Comparison of ENCODE assay signal across 25 mouse cellular contexts in the genomic region with DNA sequence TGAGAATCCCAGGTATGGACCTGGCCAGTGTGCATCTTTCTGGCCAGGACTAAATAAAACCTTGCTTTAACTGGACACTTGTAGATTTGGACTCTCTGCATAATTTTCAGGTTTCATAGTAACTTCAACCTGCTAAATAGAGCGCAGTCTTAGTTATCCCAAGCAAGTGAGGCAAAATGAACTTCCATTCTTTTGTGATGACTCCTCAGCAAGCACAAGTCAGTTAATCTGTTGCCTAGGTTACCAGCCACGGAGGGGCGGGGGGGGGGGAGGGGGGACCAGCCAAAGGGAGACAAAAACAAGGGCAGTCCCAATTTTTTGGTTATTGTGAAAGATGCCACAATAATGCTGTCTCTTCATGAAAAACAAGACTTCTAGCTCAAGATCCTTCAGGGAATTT. TPM values are rescaled to one million over a fixed set of nuclear protein-coding genes. Genes with fewer than 3 reads are reported as not detected.
DNase-seq lines count a peak whose midpoint lies in the region; ATAC-seq and TF ChIP-seq lines count a peak whose summit lies in the region.
"Had no signal": no experiment of that assay in that cellular context is flagged by ENCODE, and none has a peak within 500 bp of the region (broad histone marks: within the 10 kb centered on the region; RNA-seq: fewer than 3 reads in every experiment).

No protein-coding gene starts in this region.

- no peaks in the 10 kb centered on the region for H3K9me3 ChIP-seq in neural tube, embryonic 11.5 days (ENCODE audit: control insufficient read depth, low read length)
- no peaks in the 10 kb centered on the region for H3K9me3 ChIP-seq in liver, embryonic 11.5 days (ENCODE audit: control insufficient read depth, low read length)
- H3K9me3 ChIP-seq: hindbrain, embryonic 15.5 days; limb, embryonic 10.5 days; liver, embryonic 12.5 days; neural tube, embryonic 15.5 days had no signal

- intact Hi-C loops in gastrocnemius, adult 2 months (cut with DNase I): loop anchor here (5.0 kb wide), 1 partner anchor 38 kb away; a partner anchor contains a TSS

- H3K36me3 ChIP-seq in neural tube, embryonic 11.5 days (ENCODE audit: control insufficient read depth, insufficient read depth, low read length): no peaks in the 10 kb centered on the region
- no peaks in the 10 kb centered on the region for H3K36me3 ChIP-seq in liver, embryonic 11.5 days (ENCODE audit: control insufficient read depth, insufficient read depth, low read length)
- H3K36me3 ChIP-seq: G1E; hindbrain, embryonic 15.5 days; limb, embryonic 10.5 days; liver, embryonic 12.5 days; neural tube, embryonic 15.5 days had no signal

- no peak overlapping the region for H3K4me2 ChIP-seq in neural tube, embryonic 11.5 days (ENCODE audit: low read depth)
- no peak overlapping the region for H3K4me2 ChIP-seq in liver, embryonic 11.5 days
- H3K4me2 ChIP-seq: hindbrain, embryonic 15.5 days; liver, embryonic 12.5 days; lung, embryonic 14.5 days had no signal

- no peaks in the 10 kb centered on the region for H3K4me1 ChIP-seq in neural tube, embryonic 11.5 days (ENCODE audit: control insufficient read depth, insufficient read depth, low read length)
- H3K4me1 ChIP-seq in liver, embryonic 11.5 days (replicated peaks; ENCODE audit: control insufficient read depth, insufficient read depth, low read length): peaks cover 2% of the 10 kb centered on the region; the same call in 1 of the 2 replicates

- no peak overlapping the region for H3K9ac ChIP-seq in neural tube, embryonic 11.5 days (ENCODE audit: low read length)
- no peak overlapping the region for H3K9ac ChIP-seq in liver, embryonic 11.5 days (ENCODE audit: low read depth, low read length)
- H3K9ac ChIP-seq: hindbrain, embryonic 15.5 days; liver, embryonic 12.5 days; lung, embryonic 14.5 days; neural tube, embryonic 15.5 days had no signal

- H3K4me3 ChIP-seq in gastrocnemius, adult 2 months: no peak overlapping the region
- no peak overlapping the region for H3K4me3 ChIP-seq in neural tube, embryonic 11.5 days (ENCODE audit: low read depth, low read length)
- no peak overlapping the region for H3K4me3 ChIP-seq in liver, embryonic 11.5 days (ENCODE audit: low read depth, low read length)
- H3K4me3 ChIP-seq: heart, adult 2 months; hindbrain, embryonic 15.5 days; layer of hippocampus, adult 2 months; left cerebral cortex, adult 2 months; limb, embryonic 10.5 days; liver, embryonic 12.5 days; neural tube, embryonic 15.5 days had no signal

- DNase-seq in gastrocnemius, adult 2 months: no peak
- no peak for DNase-seq in gastrocnemius, adult 8-10 months (ENCODE audit: low spot score in 2 of 2)
- peak; percentile 27 for DNase-seq in neural tube, embryonic 11.5 days (ENCODE audit: low spot score)
- no peak for DNase-seq in neural tube, embryonic 10.5 days (ENCODE audit: extremely low spot score, low spot score)
- DNase-seq in ZHBTc4 (ENCODE audit: low read depth, low spot score): peak; percentile 25
- peak; percentile 35 for DNase-seq in retina, postnatal 1 day
- no peak for DNase-seq in frontal cortex, postnatal 14 days (ENCODE audit: low spot score in 2 of 2)
- no peak for DNase-seq in liver, embryonic 11.5 days (ENCODE audit: low spot score)
- DNase-seq: adrenal gland, postnatal 14 days; cerebellum, adult 18-20 months; heart, adult 2 months; lung, embryonic 14.5 days; right cerebral cortex, postnatal 4 days; thymus, postnatal 4 days had no signal

- H3K27me3 ChIP-seq in neural tube, embryonic 11.5 days (ENCODE audit: control insufficient read depth, insufficient read depth, low read length): no peaks in the 10 kb centered on the region
- H3K27me3 ChIP-seq in liver, embryonic 11.5 days (replicated peaks; ENCODE audit: control insufficient read depth, insufficient read depth, low read length): peaks cover 3% of the 10 kb centered on the region; the same call in 1 of the 2 replicates

- peak overlapping the region; percentile 62 for H3K27ac ChIP-seq in gastrocnemius, adult 2 months
- no peak overlapping the region for H3K27ac ChIP-seq in neural tube, embryonic 11.5 days (ENCODE audit: low read depth, low read length)
- no peak overlapping the region for H3K27ac ChIP-seq in liver, embryonic 11.5 days (ENCODE audit: low read depth, low read length)
- H3K27ac ChIP-seq: hindbrain, embryonic 15.5 days; kidney, postnatal 0 days; layer of hippocampus, adult 2 months; left cerebral cortex, adult 2 months; limb, embryonic 10.5 days; liver, embryonic 12.5 days; macrophage; neural tube, embryonic 15.5 days had no signal

- TF ChIP-seq CTCF in gastrocnemius, adult 2 months (IDR thresholded peaks at IDR 0.05): no peak

- WGBS in neural tube, embryonic 11.5 days: 11% methylated on average over 3 of the region's 3 CpGs
- WGBS in liver, embryonic 11.5 days: 34% methylated on average over 3 of the region's 3 CpGs

- no peak for ATAC-seq in neural tube, embryonic 11.5 days (ENCODE audit: insufficient read depth, low FRiP score, low TSS enrichment)
- ATAC-seq in liver, embryonic 11.5 days (replicated peaks; ENCODE audit: low FRiP score): no peak
- ATAC-seq: CD4-positive, CD25-positive, alpha-beta regulatory T cell, adult 4 months; intestine, embryonic 16.5 days; liver, embryonic 12.5 days had no signal

RNA-seq across cellular contexts. Expression of a gene that starts 33.3 kb away (rescaled TPM):
- total RNA-seq in gastrocnemius, adult 2 months (2021): 1 to 10 TPM; 7.3 to 8.0 TPM
- total RNA-seq in gastrocnemius, adult 8-10 months (2022): 10 to 100 TPM in 1 of 4 experiments, 1 to 10 TPM in 3; 5.9 to 10.6 (median 7.2) TPM
- polyA plus RNA-seq in neural tube, embryonic 11.5 days (2014; fragmentation: Nextera tagmentation; extraction: Ambion mirVana): 14.7 and 17.2 TPM in 2 replicates
- polyA plus RNA-seq in liver, embryonic 11.5 days (2014; fragmentation: Nextera tagmentation; extraction: Ambion mirVana): 8.7 and 11.7 TPM in 2 replicates
- total RNA-seq: G1E had no signal
- polyA plus RNA-seq: G1E had no signal

RNA-seq across cellular contexts. Expression of a gene that starts 39.7 kb away (rescaled TPM):
- 1 to 10 TPM; 6.4 to 9.1 TPM for total RNA-seq in gastrocnemius, adult 2 months (2021)
- total RNA-seq in gastrocnemius, adult 8-10 months (2022): 1 to 10 TPM; 4.5 to 7.4 (median 4.7) TPM
- polyA plus RNA-seq in neural tube, embryonic 11.5 days (2014; fragmentation: Nextera tagmentation; extraction: Ambion mirVana): 108 and 114 TPM in 2 replicates
- polyA plus RNA-seq in liver, embryonic 11.5 days (2014; fragmentation: Nextera tagmentation; extraction: Ambion mirVana): 39.0 and 39.9 TPM in 2 replicates
- polyA plus RNA-seq: CD4-positive, CD25-positive, alpha-beta regulatory T cell, adult 4 months; G1E had no signal

Comparison
In these comparisons a context has a peak if more than half of its experiments do, and no peak if none do; other contexts are left out.
1. DNase-seq: peak in neural tube, embryonic 11.5 days (single experiment), ZHBTc4 (single experiment) and retina, postnatal 1 day (single experiment); none in gastrocnemius, adult 2 months (single experiment), gastrocnemius, adult 8-10 months (0 of 2), neural tube, embryonic 10.5 days (single experiment), frontal cortex, postnatal 14 days (0 of 2) and liver, embryonic 11.5 days (single experiment).